Mouse (Mus musculus) natural killer cell, adult 2 months (primary cell): ENCODE measurements at regions not wholly inside any gene's neighbourhood (a gene's known extent, or its start where the extent isn't known, plus 50 kb on each side); places are given as distances from the start of the nearest gene placed in this dataset.
A peak's percentile ranks its signal among the peaks of the same experiment; 100 is the strongest.

Source experiments
- DNase-seq, 2 experiments: peaks; one replicate each; pipeline ENCODE4 v3.0.0; 2022; ENCODE audit warnings: low spot score in 2 of 2

DNA sequence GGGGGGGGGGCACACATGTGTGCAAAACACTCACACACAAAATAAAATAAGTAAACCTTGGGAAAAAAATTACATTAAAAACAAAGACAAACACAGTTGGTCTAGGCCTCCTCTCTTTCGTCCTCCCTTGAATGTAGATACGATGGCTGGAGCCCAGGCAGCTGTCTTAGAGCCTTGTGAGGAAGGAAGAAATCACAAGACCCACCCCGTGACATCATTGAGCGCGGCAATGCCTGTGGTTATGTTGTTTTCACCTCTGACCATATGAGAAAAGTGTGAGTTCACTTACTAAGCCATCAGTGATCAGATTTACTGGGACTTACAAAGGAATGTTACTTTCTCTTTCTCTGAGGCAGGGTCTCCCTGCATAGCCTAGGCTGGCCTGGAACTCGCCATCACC, 64.8 kb upstream of the Slc6a6 start:
- peak; percentile 24 to 46 for DNase-seq

GRCm38 (mm10) chr6:91619735-91620732, 63.8 kb upstream of the Slc6a6 start:
- no peak for DNase-seq

DNA sequence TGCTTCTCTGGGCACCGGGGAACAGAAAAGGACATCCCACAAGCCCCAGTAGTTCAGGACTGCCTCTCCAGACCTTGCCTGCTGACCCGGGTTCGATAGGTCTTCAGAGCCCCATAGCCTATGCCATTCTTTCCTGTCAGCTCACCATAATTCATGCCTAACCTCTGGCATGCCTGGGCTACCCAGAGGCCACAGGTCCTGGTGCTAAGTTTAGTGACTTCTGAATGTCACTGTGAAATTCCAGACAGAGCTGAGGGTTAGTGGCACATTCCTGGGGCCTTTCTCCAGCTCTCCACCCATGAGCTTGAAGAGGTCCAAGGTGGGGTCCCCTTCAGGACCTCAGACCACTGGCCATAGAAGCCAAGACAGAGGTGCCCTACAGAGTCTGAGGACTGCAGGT, 62.4 kb upstream of the Slc6a6 start:
- no peak for DNase-seq

DNA sequence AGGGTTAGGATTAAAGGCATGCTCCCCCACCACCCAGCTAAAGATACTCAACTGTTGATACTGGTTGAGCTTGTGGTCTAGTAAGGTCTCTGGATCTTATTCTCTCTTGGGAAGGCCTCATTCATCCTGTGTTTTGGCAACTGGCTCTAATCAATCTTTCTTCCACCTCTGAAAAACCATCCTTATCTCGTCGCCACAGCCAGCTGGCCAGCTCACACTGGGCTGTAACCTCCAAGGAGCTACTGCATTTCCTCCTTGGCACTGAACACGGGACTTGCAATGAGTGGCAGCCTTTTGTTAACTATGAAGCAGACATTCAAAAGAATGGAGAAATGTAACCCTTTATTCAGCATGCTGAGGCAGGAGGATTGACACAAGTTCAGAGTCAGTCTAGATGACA, 61.4 kb upstream of the Slc6a6 start:
- DNase-seq: no peak

DNA sequence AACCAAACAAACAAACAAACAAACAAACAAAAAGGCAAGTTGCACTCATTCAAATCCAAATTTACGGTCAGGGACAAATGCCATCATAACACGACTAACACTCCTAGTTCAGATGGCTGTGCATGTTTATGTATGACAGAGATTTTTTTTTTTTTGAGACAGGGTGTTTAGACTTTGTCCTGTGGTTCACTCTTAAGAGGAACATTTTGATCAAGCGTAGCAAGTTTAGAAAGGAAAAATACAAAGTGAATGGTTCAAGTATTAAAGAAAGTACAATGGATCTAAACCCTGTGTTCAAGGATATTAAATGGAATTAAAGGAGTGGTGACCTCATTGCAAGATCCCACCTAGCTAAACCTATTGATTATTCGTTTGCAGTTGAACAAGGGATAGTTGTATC, 60.2 kb upstream of the Slc6a6 start:
- no peak for DNase-seq

- DNase-seq: no peak
Measured at GRCm38 (mm10) chr6:91629230-91629629, 54.6 kb upstream of the Slc6a6 start.

DNA sequence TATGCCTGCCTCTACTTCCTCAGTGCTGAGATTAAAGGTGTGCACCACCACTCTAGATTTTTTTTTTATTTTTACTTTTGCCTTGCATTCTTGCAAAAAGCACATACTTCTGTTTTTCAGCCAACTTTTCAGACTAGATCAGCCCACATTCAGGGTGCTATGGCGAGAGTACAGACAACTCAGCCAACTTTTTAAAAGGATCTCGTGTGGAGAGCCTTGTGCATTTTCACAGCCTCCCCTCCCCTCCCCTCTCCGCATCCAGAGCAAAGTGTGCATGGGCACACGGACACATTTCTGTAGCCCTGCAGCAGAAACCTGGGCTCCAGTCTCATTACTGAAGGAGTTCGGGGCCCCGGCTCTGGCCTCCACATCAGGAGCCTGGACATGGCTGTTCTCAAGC, 52.6 kb upstream of the Slc6a6 start:
- no peak for DNase-seq
